Mouse (Mus musculus) heart, postnatal 14 days (tissue): ENCODE measurements at regions not wholly inside any gene's neighbourhood (a gene's known extent, or its start where the extent isn't known, plus 50 kb on each side); places are given as distances from the start of the nearest gene placed in this dataset.

Source experiments
- DNase-seq, 2 experiments: peaks; one replicate each; pipeline ENCODE4 v3.0.0; 2021 to 2022
- intact Hi-C: fragments of 180-260 bp; cut with DNase I; formaldehyde crosslinking; loops from one replicate; pipeline ENCODE4 v1.15.1; 2025
- microRNA-seq, 2 experiments: library from miRNA; unstranded; fragments of <30 nt; microRNA quantifications; one replicate each; pipeline ENCODE4 v1.2.0; 2021 to 2022

GRCm38 (mm10) chr5:83533901-83534300 is 178.9 kb upstream of the Tecrl start:
- DNase-seq = no peak
- intact Hi-C loops = no loop called here

GRCm38 (mm10) chr5:83518661-83519060 is 163.7 kb upstream of the Tecrl start:
- no peak for DNase-seq
- intact Hi-C loops = no loop called here

GRCm38 (mm10) chr5:83484135-83484534 is 129.1 kb upstream of the Tecrl start:
- DNase-seq = peak in 1 of 2 experiments; percentile 32
- intact Hi-C loops = no loop called here

- intact Hi-C loops = no loop called here
- DNase-seq = peak; percentile 27 to 54
Observed at GRCm38 (mm10) chr5:83440259-83440658, 85.3 kb upstream of the Tecrl start.

GRCm38 (mm10) chr5:83436510-83436909 is 81.5 kb upstream of the Tecrl start:
- no peak for DNase-seq
- intact Hi-C loops = no loop called here

- intact Hi-C loops = no loop called here
- DNase-seq = no peak
Observed at GRCm38 (mm10) chr5:83421708-83422107, 66.7 kb upstream of the Tecrl start.

GRCm38 (mm10) chr5:83410221-83410620 is 55.2 kb upstream of the Tecrl start:
- DNase-seq = no peak
- intact Hi-C loops = no loop called here

- intact Hi-C loops = no loop called here
Observed at GRCm38 (mm10) chr5:83405266-83405954, 50.4 kb upstream of the Tecrl start.

More at GRCm38 (mm10) chr5:83405266-83405954, 50.4 kb upstream of the Tecrl start:
- no peak for DNase-seq

Small RNA genes lying in the stretch of these regions (microRNA-seq; reads per million reads assigned to microRNA genes)
- gene Gm44303 = 0 reads per million in 2 experiments
